Mouse (Mus musculus) kidney, postnatal 0 days (tissue): ENCODE results near the gene Arhgef25. TPM values are rescaled to one million over a fixed set of nuclear protein-coding genes. Genes with fewer than 3 reads are reported as not detected.

Source experiments
- ATAC-seq: fragments of 200-750 bp; cut with Nextera tagmentation; replicated peaks from 2 replicates; pipeline ENCODE4 v1.8.0; 2017; ENCODE audit warnings: low read depth, moderate number of reproducible peaks, moderate TSS enrichment, moderate library complexity; ENCODE audit not compliant: low FRiP score
- DNase-seq: peaks from one replicate; pipeline ENCODE4 v3.0.0-alpha.2; 2016; ENCODE audit warnings: low spot score
- H3K27ac ChIP-seq: fragments of 300-500 bp; sonication (generic); 2 replicates; pipeline ENCODE4 v1.5.1; 2014; ENCODE audit warnings: mild to moderate bottlenecking
- H3K27me3 ChIP-seq: fragments of 300-500 bp; sonication (generic); 2 replicates; pipeline ENCODE4 v1.6.1; 2014; ENCODE audit warnings: low read length, mixed read lengths; ENCODE audit not compliant: insufficient read depth
- H3K36me3 ChIP-seq: fragments of 300-500 bp; sonication (generic); 2 replicates; pipeline ENCODE4 v1.6.1; 2014; ENCODE audit warnings: low read length, mixed read lengths; ENCODE audit not compliant: insufficient read depth
- H3K4me1 ChIP-seq: fragments of 300-500 bp; sonication (generic); replicated peaks from 2 replicates; pipeline ENCODE4 v1.6.1; 2014; ENCODE audit warnings: antibody characterized with exemption, low read length, mixed read lengths; ENCODE audit not compliant: insufficient read depth
- H3K4me2 ChIP-seq: fragments of 300-500 bp; sonication (generic); 2 replicates; pipeline ENCODE4 v1.6.1; 2014; ENCODE audit warnings: mild to moderate bottlenecking, low read length, moderate library complexity, mixed read lengths
- H3K4me3 ChIP-seq: fragments of 300-500 bp; sonication (generic); replicated peaks from 2 replicates; pipeline ENCODE4 v1.5.1; 2014; ENCODE audit warnings: low read depth, low read length
- H3K9ac ChIP-seq: fragments of 300-500 bp; sonication (generic); 2 replicates; pipeline ENCODE4 v1.6.1; 2014; ENCODE audit warnings: low read depth, low read length
- H3K9me3 ChIP-seq: fragments of 300-500 bp; sonication (generic); replicated peaks from 2 replicates; pipeline ENCODE4 v1.6.1; 2016; ENCODE audit warnings: low read length, inconsistent platforms, mixed read lengths
- CTCF ChIP-seq: IDR thresholded peaks from 2 replicates; pipeline ENCODE4 v1.5.1; 2016; ENCODE audit warnings: antibody characterized with exemption, low read depth, mild to moderate bottlenecking, moderate library complexity
- WGBS: fragments of 180-500 bp; shearing (Covaris S2); extraction: QIAGEN DNeasy Blood & Tissue Kit; methylation state at CpG from one replicate; pipeline ENCODE4 v1.1.7; 2014; 5-methylcytosine and 5-hydroxymethylcytosine counted together
- polyA plus RNA-seq: library from polyadenylated mRNA; unstranded; fragments of >200 nt; fragmentation: Nextera tagmentation; extraction: Ambion mirVana; gene quantifications from 2 replicates; pipeline ENCODE4 v1.2.1, GENCODE M21; 2015

Arhgef25 gene
- polyA plus RNA-seq, 1 experiment from 2014 or later: 29.0 TPM

- Histone ChIP-seq H3K4me2 (no peak overlapping the region), H3K9ac (no peak overlapping the region), H3K27ac (no peak overlapping the region), H3K36me3 (no peaks in the 10 kb centered on the region), H3K27me3 (no peaks in the 10 kb centered on the region), H3K4me3 (no peak overlapping the region), H3K9me3 (no peaks in the 10 kb centered on the region), H3K4me1 (no peaks in the 10 kb centered on the region)
- ATAC-seq (no peak; the same call in 1 of the 2 replicates), DNase-seq (peak; percentile 84)
- TF ChIP-seq CTCF: peak; percentile 81
- WGBS: 17% methylated on average over 4 of the region's 4 CpGs
Measured at GRCm38 (mm10) chr10:127228897-127229296, 39.0 kb upstream of the Arhgef25 start.

DNA sequence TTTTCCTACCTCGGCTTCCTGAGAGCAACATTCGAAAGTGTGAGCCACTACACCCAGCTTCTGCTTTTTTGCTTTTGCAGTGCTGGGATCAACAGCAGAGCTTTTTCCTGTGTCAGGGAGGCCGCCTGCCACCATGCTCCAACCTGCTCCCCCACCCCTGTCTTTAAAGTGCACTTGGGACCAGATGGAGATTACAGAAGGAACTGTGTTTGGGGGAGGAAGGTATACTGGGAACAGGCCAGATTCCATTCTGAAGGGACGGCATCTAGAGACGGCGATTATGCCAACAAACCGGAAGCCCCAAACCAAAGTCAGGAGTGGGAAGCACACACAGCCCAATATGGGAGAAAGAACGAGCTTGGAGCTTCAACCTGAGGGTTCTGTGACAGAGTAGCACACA is 37.3 kb upstream of the Arhgef25 start:
- ATAC-seq (no peak), DNase-seq (no peak)
- no peak overlapping the region for H3K4me3 ChIP-seq
- no peak for TF ChIP-seq CTCF
- no peak overlapping the region for H3K4me2 ChIP-seq
- no peaks in the 10 kb centered on the region for H3K4me1 ChIP-seq
- no peaks in the 10 kb centered on the region for H3K36me3 ChIP-seq
- no peaks in the 10 kb centered on the region for H3K27me3 ChIP-seq
- no peak overlapping the region for H3K9ac ChIP-seq
- H3K27ac ChIP-seq: no peak overlapping the region
- H3K9me3 ChIP-seq: no peaks in the 10 kb centered on the region
- WGBS: 80% methylated on average over 8 of the region's 8 CpGs

DNA sequence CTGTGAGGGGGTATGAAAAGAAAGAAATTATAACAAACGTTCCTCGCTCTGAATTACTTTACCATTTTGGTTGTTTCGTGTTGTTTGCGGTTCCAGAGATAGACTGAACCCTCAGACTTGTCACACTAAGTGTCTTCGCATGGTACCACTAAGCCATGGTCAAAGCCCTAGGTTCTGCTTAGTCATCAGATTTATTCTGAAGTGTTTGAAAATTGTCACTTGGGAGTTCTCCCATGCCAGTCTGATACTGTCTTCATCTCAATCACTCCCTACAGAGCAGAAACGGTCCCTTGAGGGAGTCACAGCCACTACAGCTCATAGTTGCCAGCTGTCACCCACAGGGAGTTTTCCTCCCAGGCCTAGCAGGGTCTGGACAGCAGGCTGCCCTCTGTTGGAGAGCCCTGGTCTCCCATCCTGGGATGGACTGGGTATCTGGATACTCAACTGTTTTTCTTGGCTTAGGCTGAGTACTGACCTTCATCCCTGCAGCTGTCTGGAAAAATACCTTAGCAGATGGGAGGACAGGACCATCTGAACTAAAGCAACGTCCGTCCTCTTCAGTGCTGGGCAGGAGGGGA is 36.5 kb upstream of the Arhgef25 start:
- 0 out of 2 replicates have a peak, but pooled peaks have one; percentile 31 for ATAC-seq
- Histone ChIP-seq H3K36me3 (no peaks in the 10 kb centered on the region), H3K27me3 (no peaks in the 10 kb centered on the region), H3K4me3 (no peak overlapping the region), H3K4me2 (no peak overlapping the region), H3K27ac (no peak overlapping the region), H3K9me3 (no peaks in the 10 kb centered on the region), H3K4me1 (no peaks in the 10 kb centered on the region), H3K9ac (no peak overlapping the region)
- TF ChIP-seq CTCF: peak; percentile 63
- DNase-seq: peak; percentile 63
- 63% methylated on average over 8 of the region's 8 CpGs for WGBS

DNA sequence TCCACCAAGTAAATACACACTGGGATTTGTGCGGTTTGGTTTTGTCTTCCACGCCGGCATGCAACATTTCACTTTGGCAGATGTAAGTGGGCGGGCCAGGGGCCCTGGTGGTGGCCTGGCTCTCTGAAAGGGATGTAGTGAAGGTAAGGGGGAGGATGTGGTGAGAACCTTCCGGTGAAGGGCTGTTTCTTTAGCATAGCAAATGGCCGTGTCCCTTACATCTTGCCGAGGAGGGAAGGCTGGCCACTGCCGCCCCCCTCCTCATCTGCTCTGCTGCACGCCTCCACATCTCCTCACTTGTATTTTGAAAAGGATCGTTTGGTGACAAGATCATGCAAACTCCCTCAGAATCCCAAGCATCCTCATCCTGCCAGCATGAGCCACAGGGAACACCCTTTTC is 35.8 kb upstream of the Arhgef25 start:
- H3K4me2 ChIP-seq: no peak overlapping the region
- no peak overlapping the region for H3K9ac ChIP-seq
- 7% methylated on average over 10 of the region's 10 CpGs for WGBS
- no peaks in the 10 kb centered on the region for H3K27me3 ChIP-seq
- H3K9me3 ChIP-seq: no peaks in the 10 kb centered on the region
- no peaks in the 10 kb centered on the region for H3K4me1 ChIP-seq
- H3K27ac ChIP-seq: no peak overlapping the region
- no peaks in the 10 kb centered on the region for H3K36me3 ChIP-seq
- no peak for TF ChIP-seq CTCF
- H3K4me3 ChIP-seq: no peak overlapping the region
- ATAC-seq (no peak), DNase-seq (no peak)

DNA sequence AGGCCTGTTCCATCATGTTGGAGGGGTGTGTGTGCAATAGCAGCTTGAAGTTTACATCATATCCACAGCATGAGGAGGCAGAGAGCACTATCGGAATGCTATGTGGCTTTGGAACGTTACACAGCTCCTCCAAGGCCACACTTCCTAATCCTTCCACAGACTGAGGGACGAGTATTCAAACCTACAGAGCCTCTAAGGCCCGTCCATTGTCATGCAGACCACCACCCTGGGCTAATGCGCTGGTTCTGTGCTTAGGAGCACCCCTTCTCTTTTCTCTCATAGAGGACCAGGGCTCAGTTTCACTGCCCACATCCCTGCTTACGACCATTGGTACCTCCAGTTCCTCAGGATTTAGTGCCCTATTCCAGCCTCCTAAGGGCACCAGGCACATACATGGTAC is 35.3 kb upstream of the Arhgef25 start:
- Histone ChIP-seq H3K4me2 (no peak overlapping the region), H3K4me3 (no peak overlapping the region), H3K36me3 (no peaks in the 10 kb centered on the region), H3K27ac (no peak overlapping the region), H3K9ac (no peak overlapping the region), H3K27me3 (no peaks in the 10 kb centered on the region), H3K4me1 (no peaks in the 10 kb centered on the region), H3K9me3 (no peaks in the 10 kb centered on the region)
- no peak for TF ChIP-seq CTCF
- ATAC-seq: no peak
- DNase-seq: no peak
- 56% methylated on average over 6 of the region's 6 CpGs for WGBS

DNA sequence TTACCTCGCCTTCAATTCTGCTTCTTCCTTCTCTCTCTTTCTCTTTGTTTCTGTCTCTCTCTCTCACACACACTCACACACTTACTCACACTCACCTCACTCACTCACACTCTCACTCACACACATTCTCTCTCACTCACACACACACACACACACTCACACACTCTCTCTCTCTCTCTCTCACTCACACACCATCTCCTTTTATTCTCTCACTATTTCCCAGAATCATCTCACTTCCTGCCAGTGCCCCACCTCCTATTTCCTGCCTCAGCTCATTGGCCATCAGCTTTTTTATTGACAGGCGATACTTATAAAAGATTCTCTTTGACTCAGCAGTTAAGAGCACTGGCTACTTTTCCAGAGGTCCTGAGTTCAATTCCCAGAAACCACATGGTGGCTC is 28.5 kb upstream of the Arhgef25 start:
- H3K9ac ChIP-seq: no peak overlapping the region
- no peak overlapping the region for H3K27ac ChIP-seq
- no peaks in the 10 kb centered on the region for H3K9me3 ChIP-seq
- no peaks in the 10 kb centered on the region for H3K4me1 ChIP-seq
- no peaks in the 10 kb centered on the region for H3K27me3 ChIP-seq
- no peak for DNase-seq
- H3K36me3 ChIP-seq: no peaks in the 10 kb centered on the region
- no peak for TF ChIP-seq CTCF
- H3K4me3 ChIP-seq: no peak overlapping the region
- no peak overlapping the region for H3K4me2 ChIP-seq
- WGBS: 83% methylated on average over 2 of the region's 2 CpGs
- ATAC-seq: no peak

DNA sequence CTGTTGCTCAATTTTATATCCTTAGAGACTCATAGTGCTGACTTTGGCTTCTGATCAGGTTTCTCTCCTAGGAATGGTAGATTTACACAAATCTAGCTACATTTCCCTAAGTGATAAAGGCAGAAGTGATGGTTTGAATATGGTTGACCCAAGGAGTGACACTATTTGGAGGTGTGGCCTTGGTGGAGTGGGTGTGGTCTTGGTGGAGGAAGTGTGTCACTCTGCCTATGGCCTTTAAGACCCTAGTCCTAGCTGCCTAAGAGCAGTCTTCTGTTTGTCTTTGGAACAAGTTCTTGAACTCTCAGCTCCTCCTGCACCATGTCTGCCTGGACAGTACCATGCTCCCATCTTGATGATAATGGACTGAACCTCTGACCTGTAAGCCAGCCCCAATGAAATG is 27.3 kb upstream of the Arhgef25 start:
- DNase-seq (no peak), ATAC-seq (no peak)
- no peak for TF ChIP-seq CTCF
- Histone ChIP-seq H3K27me3 (no peaks in the 10 kb centered on the region), H3K4me3 (no peak overlapping the region), H3K9me3 (no peaks in the 10 kb centered on the region), H3K36me3 (no peaks in the 10 kb centered on the region), H3K4me1 (no peaks in the 10 kb centered on the region), H3K4me2 (no peak overlapping the region), H3K9ac (no peak overlapping the region), H3K27ac (no peak overlapping the region)
